Mouse (Mus musculus) small intestine, adult 2 months (tissue): ENCODE results near the gene Olfr120. TPM values are rescaled to one million over a fixed set of nuclear protein-coding genes. Genes with fewer than 3 reads are reported as not detected.
"Not testable (repeated sequence)": the region's sequence is repeated elsewhere in the genome, so short reads cannot be mapped to it uniquely, and the experiment has no call there.

Experiments used
- H3K27ac ChIP-seq: fragments of 200-500 bp; 2 replicates; pipeline ENCODE4 v1.5.1; 2012; ENCODE audit warnings: low read depth, low read length, control low read depth, inconsistent platforms; ENCODE audit not compliant: insufficient read depth
- H3K27me3 ChIP-seq: fragments of 200-500 bp; 2 replicates; pipeline ENCODE4 v1.6.1; 2012; ENCODE audit warnings: mild to moderate bottlenecking, moderate library complexity, low read length, inconsistent platforms; ENCODE audit not compliant: control insufficient read depth, insufficient read depth
- H3K36me3 ChIP-seq: fragments of 200-500 bp; 2 replicates; pipeline ENCODE4 v1.6.1; 2012; ENCODE audit warnings: mild to moderate bottlenecking, low read length, control low read depth, inconsistent platforms; ENCODE audit not compliant: control insufficient read depth, insufficient read depth
- H3K4me1 ChIP-seq: fragments of 200-500 bp; 2 replicates; pipeline ENCODE4 v1.6.1; 2012; ENCODE audit warnings: low read length, inconsistent platforms, mixed read lengths; ENCODE audit not compliant: control insufficient read depth, insufficient read depth, insufficient read length
- H3K4me3 ChIP-seq: fragments of 200-500 bp; 2 replicates; pipeline ENCODE4 v1.5.1; 2012; ENCODE audit warnings: low read depth, mild to moderate bottlenecking, control low read depth, inconsistent platforms, low read length, moderate library complexity
- CTCF ChIP-seq: fragments of 200-500 bp; IDR thresholded peaks from 2 replicates; pipeline ENCODE4 v1.5.1; 2012; ENCODE audit warnings: low read depth, mild to moderate bottlenecking, control low read depth, inconsistent platforms, low read length, moderate library complexity, mixed read lengths; ENCODE audit not compliant: insufficient replicate concordance, insufficient read length; ENCODE audit errors: extremely low read depth
- POLR2A ChIP-seq: fragments of 200-500 bp; IDR thresholded peaks from 2 replicates; pipeline ENCODE4 v1.6.1; 2012; ENCODE audit warnings: low read depth, mild to moderate bottlenecking, control low read depth, inconsistent platforms, low read length, moderate library complexity
- whole genome bisulfite sequencing: fragments of 180-500 bp; shearing (Covaris S2); methylation state at CpG from one replicate; pipeline ENCODE4 v1.1.7; 2018; 5-methylcytosine and 5-hydroxymethylcytosine counted together
- polyA plus RNA-seq: library from polyadenylated mRNA; depleted of rRNA; stranded (reverse); fragments of >200 nt; gene quantifications from 2 replicates; pipeline ENCODE4 v1.2.3, GENCODE M21; 2012; rRNA removed

Gene Olfr120
- polyA plus RNA-seq = not detected in 2 replicates

DNA sequence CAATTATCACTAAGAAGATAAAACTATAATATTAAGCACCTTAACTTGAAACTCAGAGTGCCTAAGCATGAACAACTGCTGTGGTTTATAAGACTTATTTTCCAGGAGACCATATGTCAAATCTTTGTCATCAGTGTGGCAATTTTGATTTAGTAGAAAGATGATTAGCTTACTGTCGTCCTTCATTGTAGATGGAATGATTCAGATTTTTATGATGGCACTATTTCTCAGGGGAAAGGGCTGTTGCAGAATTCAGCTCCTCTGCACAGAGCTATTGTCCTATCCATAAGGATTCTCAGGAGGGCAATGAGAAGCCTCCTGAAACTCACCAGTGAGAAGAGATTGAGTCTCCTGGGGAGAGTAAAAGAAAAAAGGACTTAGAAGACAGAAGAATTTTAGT is at the start of gene Olfr120:
Gene Olfr120, plus strand, starts transcription at position 301 of the 400 bp plus-strand sequence.
- TF ChIP-seq POLR2A = no peak
- no peak for TF ChIP-seq CTCF
- no peak within 1 kb of the TSS for H3K27ac ChIP-seq
- no peaks in the 10 kb centered on the region for H3K27me3 ChIP-seq
- no peak within 1 kb of the TSS for H3K4me3 ChIP-seq
- H3K36me3 ChIP-seq = no peaks in the 10 kb centered on the region
- H3K4me1 ChIP-seq = no peaks in the 10 kb centered on the region
- WGBS = 52% methylated on average over 1 of the region's 1 CpGs

DNA sequence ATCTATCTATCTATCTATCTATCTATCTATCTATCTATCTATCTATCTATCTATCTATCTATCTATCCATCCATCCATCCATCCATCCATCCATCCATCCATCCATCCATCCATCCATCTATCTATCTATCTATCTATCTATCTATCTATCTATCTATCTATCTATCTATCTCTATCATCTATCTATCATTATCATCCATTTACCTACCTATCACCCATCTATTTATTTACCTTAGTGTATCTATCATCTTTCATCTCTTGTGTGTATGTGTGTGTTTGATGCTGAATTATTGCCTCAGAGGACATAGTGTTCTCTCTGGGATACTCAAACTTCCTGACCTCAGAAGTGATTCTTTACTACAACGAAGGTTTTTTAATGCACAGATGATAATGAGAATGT is 25.3 kb upstream of the Olfr120 start, which contains the start of gene Olfr119:
Gene Olfr119, plus strand, starts transcription at position 301 of the 400 bp plus-strand sequence.
- H3K4me1 ChIP-seq, H3K27me3 ChIP-seq, H3K27ac ChIP-seq, H3K36me3 ChIP-seq, H3K4me3 ChIP-seq: not testable (repeated sequence)
- 51% methylated on average over 1 of the region's 1 CpGs for WGBS

DNA sequence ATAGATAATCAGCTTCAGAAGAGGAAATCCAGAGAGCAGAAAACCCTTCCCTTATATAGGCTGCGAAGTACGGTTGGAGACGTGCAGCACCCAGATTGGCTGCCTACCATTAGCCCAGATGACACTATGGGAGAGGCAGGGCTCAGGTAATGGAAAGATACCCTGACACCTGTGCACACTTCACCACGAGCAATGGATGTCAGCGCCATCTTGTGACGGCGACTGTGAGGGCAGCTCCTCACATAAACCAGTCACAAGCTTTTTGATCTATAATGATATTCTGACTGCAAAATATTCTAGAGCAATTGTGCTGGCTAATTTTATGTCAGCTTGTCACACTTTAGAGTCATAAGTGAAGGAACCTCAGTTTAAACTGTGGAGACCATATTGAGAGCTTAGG is 16.5 kb downstream of the Olfr120 start:
- no peaks in the 10 kb centered on the region for H3K4me1 ChIP-seq
- no peak overlapping the region for H3K4me3 ChIP-seq
- H3K27ac ChIP-seq = no peak overlapping the region
- no peaks in the 10 kb centered on the region for H3K27me3 ChIP-seq
- WGBS = 49% methylated on average over 7 of the region's 7 CpGs
- TF ChIP-seq POLR2A = no peak
- TF ChIP-seq CTCF = no peak
- H3K36me3 ChIP-seq = no peaks in the 10 kb centered on the region

DNA sequence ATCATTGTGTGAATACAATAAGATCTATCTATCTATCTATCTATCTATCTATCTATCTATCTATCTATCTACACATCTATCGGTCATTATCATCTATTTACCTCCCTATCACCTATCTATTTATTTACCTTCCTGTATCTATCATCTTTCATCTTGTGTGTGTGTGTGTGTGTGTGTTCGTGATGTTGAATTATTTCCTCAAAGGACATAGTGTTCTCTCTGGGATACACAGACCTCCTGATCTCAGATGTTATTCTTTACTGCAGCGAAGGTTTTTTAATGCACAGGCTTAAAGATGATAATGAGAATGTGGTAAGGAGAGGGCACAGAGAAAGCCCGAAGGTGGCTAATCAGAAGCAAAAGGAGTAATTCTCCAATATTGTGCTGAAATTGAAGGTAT is 46.7 kb downstream of the Olfr120 start, which contains the start of gene Olfr122:
Gene Olfr122, plus strand, starts transcription at position 301 of the 400 bp plus-strand sequence.
- TF ChIP-seq POLR2A (no peak), CTCF (no peak)
- Histone ChIP-seq H3K4me1 (no peaks in the 10 kb centered on the region), H3K4me3 (no peak within 1 kb of the TSS), H3K27ac (no peak within 1 kb of the TSS), H3K27me3 (no peaks in the 10 kb centered on the region), H3K36me3 (no peaks in the 10 kb centered on the region)
- WGBS = 81% methylated on average over 4 of the region's 4 CpGs

Other genes starting within 250 kb of the Olfr120 start
- gene H2-M2, start 238.3 kb upstream of the Olfr120 start, polyA plus RNA-seq = 0.80 and 0.93 TPM in 2 replicates
- not detected in 2 replicates for gene Olfr110, start 229.3 kb upstream of the Olfr120 start, polyA plus RNA-seq
- not detected in 2 replicates for gene Olfr111, start 213.8 kb upstream of the Olfr120 start, polyA plus RNA-seq
- not detected in 2 replicates for gene Olfr112, start 152.4 kb upstream of the Olfr120 start, polyA plus RNA-seq
- not detected in 2 replicates for gene Olfr113, start 144.1 kb upstream of the Olfr120 start, polyA plus RNA-seq
- not detected in 2 replicates for gene Olfr114, start 129.1 kb upstream of the Olfr120 start, polyA plus RNA-seq
- gene Olfr115, start 94.7 kb upstream of the Olfr120 start, polyA plus RNA-seq = not detected in 2 replicates
- not detected in 2 replicates for gene Olfr116, start 94.6 kb upstream of the Olfr120 start, polyA plus RNA-seq
- gene Olfr117, start 58.0 kb upstream of the Olfr120 start, polyA plus RNA-seq = not detected in 2 replicates
- gene Olfr118, start 54.8 kb upstream of the Olfr120 start, polyA plus RNA-seq = not detected in 2 replicates
- gene Olfr119, start 25.2 kb upstream of the Olfr120 start, polyA plus RNA-seq = not detected in 2 replicates
- not detected in 2 replicates for gene Olfr121, start 27.0 kb downstream of the Olfr120 start, polyA plus RNA-seq
- gene Olfr122, start 46.8 kb downstream of the Olfr120 start, polyA plus RNA-seq = not detected in 2 replicates
- gene Olfr123, start 71.7 kb downstream of the Olfr120 start, polyA plus RNA-seq = not detected in 2 replicates
- gene Olfr124, start 78.1 kb downstream of the Olfr120 start, polyA plus RNA-seq = not detected in 2 replicates
- gene Olfr125, start 111.1 kb downstream of the Olfr120 start, polyA plus RNA-seq = not detected in 2 replicates
- gene Olfr126, start 125.7 kb downstream of the Olfr120 start, polyA plus RNA-seq = not detected in 2 replicates
- not detected in 2 replicates for gene Olfr127, start 178.6 kb downstream of the Olfr120 start, polyA plus RNA-seq
- not detected in 2 replicates for gene Olfr128, start 198.7 kb downstream of the Olfr120 start, polyA plus RNA-seq
- gene Olfr761, start 231.3 kb downstream of the Olfr120 start, polyA plus RNA-seq = not detected in 2 replicates